Mouse (Mus musculus) heart, postnatal 4 days (tissue): ENCODE measurements around the gene Cirbp. TPM values are rescaled to one million over a fixed set of nuclear protein-coding genes. Genes with fewer than 3 reads are reported as not detected.

ENCODE experiments used
- DNase-seq: peaks from one replicate; pipeline ENCODE4 v3.0.0; 2021
- total RNA-seq, 2 experiments: library from RNA; stranded (reverse); gene quantifications; 2 replicates each; pipeline ENCODE4 v1.2.3; 2021

Gene Cirbp
- total RNA-seq, 2 experiments from 2014 or later, result 163 to 193 TPM

DNA sequence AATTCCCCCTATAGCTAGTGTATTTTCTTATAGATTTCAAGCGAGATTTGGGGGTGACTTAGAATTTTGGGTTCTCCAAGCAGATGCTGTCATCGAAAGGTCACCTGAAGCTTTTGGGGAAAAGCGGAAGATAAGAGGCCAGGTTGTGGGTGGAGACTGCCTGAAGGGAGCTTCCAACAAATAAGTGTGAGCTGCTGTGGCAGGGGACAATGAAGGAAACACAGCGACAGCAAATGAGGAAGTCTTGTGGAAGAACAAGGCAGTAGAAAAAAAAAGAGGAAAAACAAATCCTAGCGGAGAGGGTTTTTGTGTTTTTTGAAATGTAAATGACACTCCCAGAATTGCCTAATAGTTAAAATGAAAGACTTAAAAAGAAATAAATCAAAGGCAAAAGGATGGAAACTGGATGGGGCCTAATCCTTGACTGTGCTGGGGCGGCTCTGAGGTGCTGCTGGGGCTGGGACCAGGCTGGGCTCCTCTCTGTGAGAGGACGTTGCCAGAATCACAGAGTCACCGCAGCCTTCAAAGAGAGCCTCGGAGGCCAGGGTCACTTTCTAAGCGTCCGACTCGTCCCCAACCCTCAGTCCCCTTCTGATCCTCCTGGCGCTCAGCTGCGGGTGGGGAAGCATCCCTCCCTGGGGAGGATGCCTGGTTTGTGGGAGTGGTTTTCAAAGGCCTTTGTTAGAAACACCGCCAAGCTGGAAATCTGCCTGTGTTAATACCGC, 49.4 kb downstream of the Cirbp start:
- DNase-seq, result no peak

GRCm38 (mm10) chr10:80220676-80221075, 54.9 kb downstream of the Cirbp start:
- DNase-seq, result no peak

Other genes starting within 250 kb of the Cirbp start
- gene Kiss1r, start 249.0 kb upstream of the Cirbp start, total RNA-seq, result under 1 TPM; 0.25 to 0.33 TPM
- gene R3hdm4, start 244.8 kb upstream of the Cirbp start, total RNA-seq, result 100 to 1,000 TPM in 1 of 2 experiments, 10 to 100 TPM in 1; 91.0 to 100 TPM
- 1 to 10 TPM; 4.2 to 4.3 TPM for gene Arid3a, start 238.9 kb upstream of the Cirbp start, total RNA-seq
- 10 to 100 TPM; 25.5 to 28.5 TPM for gene Wdr18, start 205.8 kb upstream of the Cirbp start, total RNA-seq
- gene Grin3b, start 195.3 kb upstream of the Cirbp start, total RNA-seq, result under 1 TPM in 1 of 2 experiments, not detected in 1; 0.21 TPM
- 100 to 1,000 TPM; 117 to 120 TPM for gene Tmem259, start 181.7 kb upstream of the Cirbp start, total RNA-seq
- 100 to 1,000 TPM; 109 to 113 TPM for gene Cnn2, start 177.4 kb upstream of the Cirbp start, total RNA-seq
- 1 to 10 TPM; 6.9 to 8.1 TPM for gene Abca7, start 169.5 kb upstream of the Cirbp start, total RNA-seq
- 1 to 10 TPM; 4.0 to 4.1 TPM for gene Arhgap45, start 149.3 kb upstream of the Cirbp start, total RNA-seq
- gene Polr2e, start 126.2 kb upstream of the Cirbp start, total RNA-seq, result 10 to 100 TPM; 66.6 to 70.7 TPM
- 100 to 1,000 TPM; 450 to 489 TPM for gene Gpx4, start 118.8 kb upstream of the Cirbp start, total RNA-seq
- 10 to 100 TPM; 19.0 to 19.4 TPM for gene Sbno2, start 60.4 kb upstream of the Cirbp start, total RNA-seq
- 10 to 100 TPM; 98.7 to 99.9 TPM for gene Stk11, start 50.2 kb upstream of the Cirbp start, total RNA-seq
- gene Atp5d, start 27.4 kb upstream of the Cirbp start, total RNA-seq, result 1,000 to 10,000 TPM in 1 of 2 experiments, 100 to 1,000 TPM in 1; 966 to 1,003 TPM
- gene Cbarp, start 25.1 kb upstream of the Cirbp start, total RNA-seq, result 1 to 10 TPM; 3.7 to 5.1 TPM
- gene Midn, start 17.7 kb upstream of the Cirbp start, total RNA-seq, result 100 to 1,000 TPM; 145 to 163 TPM
- 1 to 10 TPM; 1.9 to 4.9 TPM for gene 1600002K03Rik, start 7.0 kb downstream of the Cirbp start, total RNA-seq
- gene Efna2, start 13.5 kb downstream of the Cirbp start, total RNA-seq, result 1 to 10 TPM; 2.8 to 2.9 TPM
- 10 to 100 TPM; 22.8 to 26.7 TPM for gene Mum1, start 60.4 kb downstream of the Cirbp start, total RNA-seq
- gene Ndufs7, start 83.1 kb downstream of the Cirbp start, total RNA-seq, result 100 to 1,000 TPM; 480 to 520 TPM
- gene Gamt, start 95.0 kb downstream of the Cirbp start, total RNA-seq, result 10 to 100 TPM; 18.5 to 23.4 TPM
- 100 to 1,000 TPM; 131 to 140 TPM for gene Dazap1, start 95.5 kb downstream of the Cirbp start, total RNA-seq
- gene Rps15, start 126.5 kb downstream of the Cirbp start, total RNA-seq, result 1,000 to 10,000 TPM in 1 of 2 experiments, 100 to 1,000 TPM in 1; 949 to 1,003 TPM
- 1 to 10 TPM; 6.0 to 6.2 TPM for gene Apc2, start 130.0 kb downstream of the Cirbp start, total RNA-seq
- 10 to 100 TPM; 16.9 TPM for gene 2310011J03Rik, start 154.6 kb downstream of the Cirbp start, total RNA-seq
- 1 to 10 TPM; 1.3 to 2.0 TPM for gene Pcsk4, start 163.5 kb downstream of the Cirbp start, total RNA-seq
- gene Reep6, start 164.0 kb downstream of the Cirbp start, total RNA-seq, result 1 to 10 TPM; 1.6 to 1.8 TPM
- gene Adamtsl5, start 182.4 kb downstream of the Cirbp start, total RNA-seq, result 10 to 100 TPM; 32.8 to 34.2 TPM
- not detected for gene Plk5, start 190.5 kb downstream of the Cirbp start, total RNA-seq
- gene Mex3d, start 221.7 kb downstream of the Cirbp start, total RNA-seq, result 10 to 100 TPM; 20.2 to 22.2 TPM
- 100 to 1,000 TPM; 137 to 140 TPM for gene Mbd3, start 233.6 kb downstream of the Cirbp start, total RNA-seq
- gene Uqcr11, start 240.8 kb downstream of the Cirbp start, total RNA-seq, result 1,000 to 10,000 TPM; 1,257 to 1,372 TPM